Mouse (Mus musculus) heart, postnatal 0 days (tissue): ENCODE measurements around the gene Tbc1d23. TPM values are rescaled to one million over a fixed set of nuclear protein-coding genes. Genes with fewer than 3 reads are reported as not detected.
A peak's percentile ranks its signal among the peaks of the same experiment; 100 is the strongest.

Experiments
- ATAC-seq: fragments of 200-750 bp; cut with Nextera tagmentation; 2 replicates; pipeline ENCODE4 v1.8.0; 2017; ENCODE audit warnings: low read depth, moderate number of reproducible peaks, moderate library complexity; ENCODE audit not compliant: insufficient read depth
- DNase-seq: peaks from one replicate; pipeline ENCODE4 v3.0.0-alpha.2; 2016; ENCODE audit warnings: low spot score
- H3K27ac ChIP-seq: fragments of 300-500 bp; sonication (generic); 2 replicates; pipeline ENCODE4 v1.5.1; 2014; ENCODE audit warnings: low read depth, mild to moderate bottlenecking
- H3K27me3 ChIP-seq: fragments of 300-500 bp; sonication (generic); 2 replicates; pipeline ENCODE4 v1.6.1; 2014; ENCODE audit warnings: low read length, mixed read lengths; ENCODE audit not compliant: control insufficient read depth, insufficient read depth
- H3K36me3 ChIP-seq: fragments of 300-500 bp; sonication (generic); replicated peaks from 2 replicates; pipeline ENCODE4 v1.6.1; 2014; ENCODE audit warnings: low read length, mixed read lengths; ENCODE audit not compliant: control insufficient read depth, insufficient read depth
- H3K4me1 ChIP-seq: fragments of 300-500 bp; sonication (generic); 2 replicates; pipeline ENCODE4 v1.6.1; 2014; ENCODE audit warnings: antibody characterized with exemption; ENCODE audit not compliant: control insufficient read depth, insufficient read depth
- H3K4me2 ChIP-seq: fragments of 300-500 bp; sonication (generic); 2 replicates; pipeline ENCODE4 v1.6.1; 2014; ENCODE audit warnings: low read depth, mild to moderate bottlenecking, low read length, moderate library complexity
- H3K4me3 ChIP-seq: fragments of 300-500 bp; sonication (generic); 2 replicates; pipeline ENCODE4 v1.5.1; 2014; ENCODE audit warnings: low read depth, low read length
- H3K9ac ChIP-seq: fragments of 300-500 bp; sonication (generic); replicated peaks from 2 replicates; pipeline ENCODE4 v1.6.1; 2014; ENCODE audit warnings: low read depth, low read length, mixed read lengths
- H3K9me3 ChIP-seq: fragments of 300-500 bp; sonication (generic); replicated peaks from 2 replicates; pipeline ENCODE4 v1.6.1; 2016; ENCODE audit warnings: low read length; ENCODE audit not compliant: control insufficient read depth
- CTCF ChIP-seq: IDR thresholded peaks from 2 replicates; pipeline ENCODE4 v1.5.1; 2016; ENCODE audit warnings: antibody characterized with exemption, control low read depth, low read depth
- EP300 ChIP-seq: IDR thresholded peaks from 2 replicates; pipeline ENCODE4 v1.6.1; 2016; ENCODE audit warnings: antibody characterized with exemption, low read depth
- WGBS: fragments of 180-500 bp; shearing (Covaris S2); extraction: QIAGEN DNeasy Blood & Tissue Kit; methylation state at CpG from one replicate; pipeline ENCODE4 v1.1.7; 2014; 5-methylcytosine and 5-hydroxymethylcytosine counted together
- polyA plus RNA-seq: library from polyadenylated mRNA; unstranded; fragments of >200 nt; fragmentation: Nextera tagmentation; extraction: Ambion mirVana; gene quantifications from 2 replicates; pipeline ENCODE4 v1.2.1, GENCODE M21; 2015
- total RNA-seq: library from RNA; depleted of rRNA; stranded (reverse); fragments of >200 nt; gene quantifications from 2 replicates; pipeline ENCODE4 v1.2.3, GENCODE M21; 2014; ENCODE audit warnings: low replicate concordance

Gene Tbc1d23
- total and polyA plus RNA-seq, 2 experiments from 2014 or later, result 13.4 to 19.3 TPM

DNA sequence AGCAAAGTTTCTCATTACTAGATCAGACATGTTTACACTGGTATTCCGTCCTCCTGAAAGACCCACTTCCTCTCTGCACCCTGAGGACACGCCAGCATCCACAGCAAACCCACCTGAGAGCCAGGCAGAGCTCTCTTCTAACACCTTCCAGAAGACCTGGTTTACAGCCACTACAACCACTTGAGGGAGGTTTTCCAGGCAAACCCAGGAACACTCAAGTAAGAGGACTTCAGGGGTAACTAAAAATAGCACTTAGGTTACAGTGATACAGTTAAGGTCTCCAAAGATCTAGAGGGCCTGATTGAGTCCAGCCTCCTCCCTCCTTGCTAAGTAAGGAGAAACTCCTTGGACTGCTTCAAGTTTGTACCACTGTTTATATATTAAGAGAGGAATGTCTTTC is 23.0 kb downstream of the Tbc1d23 start:
- H3K4me3 ChIP-seq, result no peak overlapping the region
- no peak for DNase-seq
- H3K4me2 ChIP-seq, result no peak overlapping the region
- no peaks in the 10 kb centered on the region for H3K4me1 ChIP-seq
- H3K9ac ChIP-seq, result no peak overlapping the region
- no peak overlapping the region for H3K27ac ChIP-seq
- no peak for ATAC-seq
- no peaks in the 10 kb centered on the region for H3K27me3 ChIP-seq
- H3K36me3 ChIP-seq, result peaks cover 46% of the 10 kb centered on the region
- 69% methylated on average over 2 of the region's 2 CpGs for WGBS
- H3K9me3 ChIP-seq, result no peaks in the 10 kb centered on the region
- TF ChIP-seq EP300 (no peak), CTCF (no peak)

DNA sequence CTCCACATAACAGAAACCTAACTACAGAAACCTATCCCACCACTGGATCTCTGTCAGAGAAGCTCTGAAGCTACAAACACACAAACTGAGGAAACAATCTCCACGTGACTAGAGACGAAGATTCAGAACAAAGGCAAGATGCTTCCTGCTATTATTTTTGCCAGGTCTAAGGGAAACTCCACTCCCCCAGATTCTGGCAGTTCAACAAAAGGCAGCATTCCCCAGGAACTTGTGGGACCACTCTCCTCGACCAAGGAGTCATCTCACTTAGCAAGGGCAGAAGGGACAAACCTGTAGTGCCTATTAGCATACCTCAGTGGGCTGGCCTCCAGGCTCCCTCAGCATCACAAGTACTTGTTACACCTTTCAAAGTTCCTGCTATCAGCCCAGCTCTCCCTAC is 34.0 kb downstream of the Tbc1d23 start:
- Histone ChIP-seq H3K9me3 (no peaks in the 10 kb centered on the region), H3K4me2 (no peak overlapping the region), H3K27me3 (no peaks in the 10 kb centered on the region), H3K36me3 (peaks cover 40% of the 10 kb centered on the region), H3K4me1 (no peaks in the 10 kb centered on the region), H3K4me3 (no peak overlapping the region), H3K27ac (no peak overlapping the region), H3K9ac (no peak overlapping the region)
- ATAC-seq (no peak), DNase-seq (peak; percentile 10)
- WGBS, result 45% methylated on average over 3 of the region's 3 CpGs
- TF ChIP-seq CTCF (no peak), EP300 (no peak)

- H3K36me3 ChIP-seq, result peaks cover 47% of the 10 kb centered on the region
- ATAC-seq, result no peak
These were observed 34.7 kb downstream of the Tbc1d23 start for GRCm38 (mm10) chr16:57196590-57196989.

DNA sequence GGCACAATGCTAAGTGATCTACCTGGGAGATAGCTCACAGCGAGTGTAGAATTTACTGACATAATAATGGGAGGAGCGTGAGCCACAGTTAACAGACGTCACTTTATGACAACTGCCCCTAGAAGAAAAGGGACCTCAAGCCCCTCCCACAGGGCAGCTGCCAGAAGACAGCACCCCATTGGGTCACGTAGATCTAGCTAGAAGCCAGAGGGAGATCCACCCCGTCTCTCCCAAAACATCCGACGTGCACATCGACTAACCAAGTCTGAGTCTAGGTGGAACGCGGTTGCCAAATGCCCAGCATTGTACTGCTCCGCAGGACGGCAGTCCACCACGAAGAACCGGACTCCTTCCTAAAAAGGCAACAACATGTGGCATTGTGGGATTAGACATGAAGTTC is 40.1 kb downstream of the Tbc1d23 start:
- Histone ChIP-seq H3K4me1 (no peaks in the 10 kb centered on the region), H3K9me3 (no peaks in the 10 kb centered on the region), H3K27me3 (no peaks in the 10 kb centered on the region), H3K9ac (no peak overlapping the region), H3K27ac (no peak overlapping the region), H3K4me3 (no peak overlapping the region), H3K36me3 (peaks cover 46% of the 10 kb centered on the region), H3K4me2 (no peak overlapping the region)
- ATAC-seq (no peak), DNase-seq (no peak)
- TF ChIP-seq CTCF, result no peak
- no peak for TF ChIP-seq EP300
- WGBS, result 92% methylated on average over 14 of the region's 14 CpGs

More at GRCm38 (mm10) chr16:57196590-57196989, 34.7 kb downstream of the Tbc1d23 start:
- H3K9ac ChIP-seq, result no peak overlapping the region
- TF ChIP-seq CTCF, result no peak
- TF ChIP-seq EP300, result no peak
- no peaks in the 10 kb centered on the region for H3K9me3 ChIP-seq
- H3K27ac ChIP-seq, result 0 out of 2 replicates have a peak overlapping the region, but pooled peaks have one; percentile 31
- no peak overlapping the region for H3K4me3 ChIP-seq
- WGBS, result 84% methylated on average over 5 of the region's 5 CpGs
- no peak for DNase-seq
- no peaks in the 10 kb centered on the region for H3K4me1 ChIP-seq
- H3K27me3 ChIP-seq, result no peaks in the 10 kb centered on the region
- H3K4me2 ChIP-seq, result no peak overlapping the region

DNA sequence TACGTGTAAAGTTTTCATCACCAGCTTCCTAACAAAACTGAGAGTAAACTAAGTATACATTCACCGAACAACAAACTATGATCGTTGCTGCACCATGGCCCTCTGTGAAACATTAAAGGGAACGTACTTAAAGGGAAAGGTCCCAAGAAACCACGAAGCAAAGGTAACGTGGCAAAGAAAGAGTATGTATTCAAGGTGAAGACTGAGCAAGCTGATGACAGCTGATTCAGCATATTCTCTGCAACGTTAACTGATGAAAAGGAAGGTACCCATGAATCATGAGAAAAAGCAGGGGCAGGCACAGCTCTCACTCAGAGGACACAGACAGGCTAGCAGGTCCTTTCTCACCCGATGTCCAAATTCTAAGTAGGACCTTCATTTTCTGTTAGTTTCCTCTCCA is 40.9 kb downstream of the Tbc1d23 start:
- TF ChIP-seq CTCF (no peak), EP300 (no peak)
- H3K36me3 ChIP-seq, result peaks cover 52% of the 10 kb centered on the region
- H3K27ac ChIP-seq, result no peak overlapping the region
- H3K9ac ChIP-seq, result no peak overlapping the region
- H3K4me1 ChIP-seq, result no peaks in the 10 kb centered on the region
- ATAC-seq (no peak), DNase-seq (no peak)
- no peak overlapping the region for H3K4me3 ChIP-seq
- H3K4me2 ChIP-seq, result no peak overlapping the region
- H3K9me3 ChIP-seq, result no peaks in the 10 kb centered on the region
- WGBS, result 77% methylated on average over 8 of the region's 8 CpGs
- H3K27me3 ChIP-seq, result no peaks in the 10 kb centered on the region

DNA sequence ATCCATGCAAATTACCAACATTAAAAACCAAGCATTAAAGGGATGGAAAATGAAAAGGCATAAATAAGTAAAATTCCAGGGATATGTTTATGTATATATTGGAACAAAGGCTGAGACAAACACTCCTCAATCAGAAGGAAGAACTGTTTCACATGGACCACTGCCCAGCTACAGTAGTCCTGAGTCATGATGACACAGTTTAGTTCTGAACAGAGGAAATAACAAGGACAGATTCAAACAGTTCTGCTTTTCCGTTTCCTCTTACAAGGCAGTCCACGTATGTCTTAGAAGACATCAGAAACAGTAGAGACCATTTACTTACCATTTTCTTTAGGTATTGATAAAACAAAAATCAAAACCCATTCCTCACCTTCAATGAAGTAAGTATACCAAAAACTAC is 41.8 kb downstream of the Tbc1d23 start:
- H3K4me2 ChIP-seq, result no peak overlapping the region
- 71% methylated on average over 2 of the region's 2 CpGs for WGBS
- H3K4me1 ChIP-seq, result no peaks in the 10 kb centered on the region

More for the DNA sequence above, 41.8 kb downstream of the Tbc1d23 start:
- H3K4me3 ChIP-seq, result no peak overlapping the region
- peaks cover 48% of the 10 kb centered on the region for H3K36me3 ChIP-seq
- TF ChIP-seq CTCF (no peak), EP300 (no peak)
- DNase-seq, result peak; percentile 55
- H3K27ac ChIP-seq, result no peak overlapping the region
- H3K27me3 ChIP-seq, result no peaks in the 10 kb centered on the region
- H3K9me3 ChIP-seq, result no peaks in the 10 kb centered on the region
- H3K9ac ChIP-seq, result no peak overlapping the region
- no peak for ATAC-seq
